In the genomic region with DNA sequence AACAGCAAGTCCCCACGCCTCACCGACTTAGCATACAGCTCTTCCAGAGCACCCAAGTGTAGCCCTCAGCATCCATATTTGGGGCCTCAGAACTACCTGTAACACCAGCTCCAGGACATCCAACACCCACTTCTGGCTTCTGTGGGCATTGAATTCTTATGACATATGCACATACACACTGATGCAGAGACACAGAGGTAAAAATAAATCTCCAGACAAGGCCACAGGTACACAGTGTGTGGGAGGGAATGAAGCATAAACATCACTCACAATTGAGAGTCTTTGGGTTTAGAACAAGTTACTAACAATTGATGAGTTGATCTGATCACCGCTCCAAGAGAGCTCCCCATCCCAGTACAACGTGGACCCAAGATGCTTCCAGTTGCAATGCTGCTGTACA, we compare ENCODE assay signal across 19 mouse cellular contexts.
A peak's percentile ranks its signal among the peaks of the same experiment; 100 is the strongest.
DNase-seq lines count a peak whose midpoint lies in the region; ATAC-seq lines count a peak whose summit lies in the region.
"Had no signal": no experiment of that assay in that cellular context is flagged by ENCODE, and none has a peak within 500 bp of the region (broad histone marks: within the 10 kb centered on the region; RNA-seq: fewer than 3 reads in every experiment).

No protein-coding gene starts in this region.

- H3K27ac ChIP-seq in midbrain, embryonic 11.5 days (ENCODE audit: low read depth, low read length) = no peak overlapping the region
- H3K27ac ChIP-seq in midbrain, embryonic 15.5 days = no peak overlapping the region

- peak; percentile 55 for DNase-seq in heart, adult 11 months
- no peak for DNase-seq in heart, postnatal 10 days
- DNase-seq in midbrain, embryonic 11.5 days (ENCODE audit: low spot score, missing footprints) = peak; percentile 78
- DNase-seq: adrenal gland, adult 2 months; adrenal gland, adult 8-10 months; adrenal gland, postnatal 10 days; adrenal gland, postnatal 14 days; adrenal gland, postnatal 25 days; adrenal gland, postnatal 36 days; B cell, adult 2 months; cerebellum, adult 11 months; cerebellum, adult 11-12 months; cerebellum, adult 18-20 months had no signal

- no peaks in the 10 kb centered on the region for H3K4me1 ChIP-seq in midbrain, embryonic 11.5 days (ENCODE audit: control insufficient read depth, insufficient read depth, low read length)
- no peaks in the 10 kb centered on the region for H3K4me1 ChIP-seq in midbrain, embryonic 15.5 days

- intact Hi-C loops in heart, postnatal 10 days (cut with DNase I) = no loop called here

- no peak overlapping the region for H3K4me2 ChIP-seq in midbrain, embryonic 11.5 days
- no peak overlapping the region for H3K4me2 ChIP-seq in midbrain, embryonic 15.5 days

- WGBS in midbrain, embryonic 11.5 days = 88% methylated on average over 4 of the region's 4 CpGs
- WGBS in midbrain, embryonic 15.5 days = 93% methylated on average over 4 of the region's 4 CpGs

- no peak overlapping the region for H3K4me3 ChIP-seq in midbrain, embryonic 11.5 days (ENCODE audit: low read depth, low read length)
- H3K4me3 ChIP-seq in midbrain, embryonic 15.5 days = no peak overlapping the region

- H3K9ac ChIP-seq in midbrain, embryonic 11.5 days (ENCODE audit: low read length) = no peak overlapping the region
- H3K9ac ChIP-seq in midbrain, embryonic 15.5 days = no peak overlapping the region

- H3K36me3 ChIP-seq in midbrain, embryonic 11.5 days (ENCODE audit: control insufficient read depth, insufficient read depth, low read length) = no peaks in the 10 kb centered on the region
- no peaks in the 10 kb centered on the region for H3K36me3 ChIP-seq in midbrain, embryonic 15.5 days (replicated peaks)
- H3K36me3 ChIP-seq: G1E had no signal

- no peaks in the 10 kb centered on the region for H3K27me3 ChIP-seq in midbrain, embryonic 11.5 days (ENCODE audit: control insufficient read depth, insufficient read depth, low read length)
- no peaks in the 10 kb centered on the region for H3K27me3 ChIP-seq in midbrain, embryonic 15.5 days (replicated peaks)
- H3K27me3 ChIP-seq: CH12.LX, Patski had no signal

- no peaks in the 10 kb centered on the region for H3K9me3 ChIP-seq in midbrain, embryonic 11.5 days (ENCODE audit: control insufficient read depth, low read length)
- H3K9me3 ChIP-seq in midbrain, embryonic 15.5 days = no peaks in the 10 kb centered on the region

- no peak for ATAC-seq in midbrain, embryonic 11.5 days (ENCODE audit: low FRiP score)
- ATAC-seq in midbrain, embryonic 15.5 days (replicated peaks) = no peak
- ATAC-seq: activated CD4-positive, CD25-positive, alpha-beta regulatory T cell, adult 4 months; CD4-positive, CD25-positive, alpha-beta regulatory T cell, adult 4 months; Patski had no signal

Comparison
In these comparisons a context has a peak if more than half of its experiments do, and no peak if none do; other contexts are left out.
1. DNase-seq: peak in heart, adult 11 months (single experiment) and midbrain, embryonic 11.5 days (single experiment); none in heart, postnatal 10 days (0 of 2).